Mouse (Mus musculus): ENCODE data around the gene Sema4d.
A peak's percentile ranks its signal among the peaks of the same experiment; 100 is the strongest.

- TF ChIP-seq NRF1 (IDR thresholded peaks at IDR 0.05; ENCODE audit: insufficient read depth, low read depth, low read length, poor library complexity, severe bottlenecking) (no peak), CTCF (IDR thresholded peaks at IDR 0.05 in 2 of 3, conservative IDR thresholded peaks at IDR 0.05 in 1 of 3; ENCODE audit: control insufficient read depth in 1 of 3, insufficient read depth in 1 of 3, low read depth in 2 of 3, low read length in 3 of 3, poor library complexity in 1 of 3, severe bottlenecking in 1 of 3) (peak; percentile 49 to 70 (median 61))
Measured at GRCm38 (mm10) chr13:51815865-51816504, 22.4 kb upstream of the Sema4d start.
